ENCODE assay signal across 8 mouse cellular contexts in the genomic region with DNA sequence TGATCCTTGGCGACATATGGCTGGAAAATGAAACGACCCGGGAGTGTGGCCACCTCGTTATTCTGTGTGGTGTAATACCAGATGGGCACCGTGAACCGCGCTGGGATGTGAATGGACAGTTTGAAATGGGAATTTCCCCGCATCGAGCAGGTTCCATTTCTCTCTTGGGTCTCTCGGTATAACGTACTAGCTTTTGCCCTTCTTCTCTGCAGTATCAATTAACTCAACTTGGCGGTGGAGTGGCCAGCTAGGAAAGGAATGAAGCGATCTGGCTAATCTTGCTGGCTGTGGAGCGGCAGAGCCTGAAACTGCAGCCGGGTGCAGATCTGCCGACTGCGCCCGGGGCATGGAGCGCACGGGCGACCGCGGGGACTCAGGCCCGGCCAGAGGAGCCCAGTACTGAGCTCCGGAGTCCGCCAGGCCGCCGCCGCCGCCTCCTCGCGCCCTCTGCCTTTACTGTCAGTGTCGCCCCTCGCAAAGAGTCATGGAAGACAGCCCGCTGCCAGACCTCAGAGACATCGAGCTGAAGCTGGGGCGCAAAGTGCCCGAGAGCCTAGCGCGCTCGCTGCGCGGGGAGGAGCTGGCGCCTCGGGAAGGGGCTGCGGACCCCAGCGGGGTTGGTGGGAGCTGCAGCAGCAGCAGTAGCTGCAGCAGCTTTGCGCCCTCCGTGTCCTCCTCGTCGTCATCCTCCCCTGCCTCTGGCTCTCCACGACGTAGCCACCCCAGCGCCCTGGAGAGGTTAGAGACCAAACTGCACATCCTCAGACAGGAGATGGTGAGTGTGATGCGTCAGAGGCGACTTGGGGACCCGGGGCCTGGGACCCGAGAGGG. TPM values are rescaled to one million over a fixed set of nuclear protein-coding genes. Genes with fewer than 3 reads are reported as not detected.
A peak's percentile ranks its signal among the peaks of the same experiment; 100 is the strongest.
DNase-seq lines count a peak whose midpoint lies in the region; ATAC-seq lines count a peak whose summit lies in the region.

No protein-coding gene starts in this region.

- H3K36me3 ChIP-seq in hindbrain, embryonic 12.5 days = no peaks in the 10 kb centered on the region

- peak; percentile 57 to 86 for DNase-seq in adrenal gland, adult (ENCODE audit: inconsistent age in 2 of 2, low spot score in 1 of 2)
- DNase-seq in cerebellum, adult 9-11 months = peak; percentile 15
- DNase-seq in frontal cortex, postnatal 14 days (ENCODE audit: low spot score in 2 of 2) = peak; percentile 29 to 48
- DNase-seq in layer of hippocampus, postnatal 36 days = peak; percentile 63 to 70
- peak; percentile 57 to 68 for DNase-seq in lung, postnatal 4 days
- peak; percentile 31 to 34 for DNase-seq in right cerebral cortex, postnatal 36 days (ENCODE audit: low spot score in 2 of 2)
- DNase-seq in thymus, postnatal 10 days (ENCODE audit: low spot score in 2 of 2) = no peak

- peak overlapping the region; percentile 73 for H3K9ac ChIP-seq in hindbrain, embryonic 12.5 days

- WGBS in hindbrain, embryonic 12.5 days = under 1% methylated on average over 58 of the region's 58 CpGs

- peak overlapping the region; percentile 79 for H3K4me2 ChIP-seq in hindbrain, embryonic 12.5 days (replicated peaks)

- peak overlapping the region; percentile 72 for H3K4me3 ChIP-seq in hindbrain, embryonic 12.5 days

- H3K27me3 ChIP-seq in hindbrain, embryonic 12.5 days = no peaks in the 10 kb centered on the region

- H3K27ac ChIP-seq in hindbrain, embryonic 12.5 days = peak overlapping the region; percentile 94

- ATAC-seq in hindbrain, embryonic 12.5 days (ENCODE audit: low FRiP score) = peak; percentile 89

- peaks cover 4% of the 10 kb centered on the region; the same call in 1 of the 2 replicates for H3K4me1 ChIP-seq in hindbrain, embryonic 12.5 days

- no peaks in the 10 kb centered on the region for H3K9me3 ChIP-seq in hindbrain, embryonic 12.5 days (replicated peaks)

RNA-seq across cellular contexts. Expression of gene Lurap1l, which starts 0.6 kb away (rescaled TPM):
- 6.6 and 6.9 TPM in 2 replicates for polyA plus RNA-seq in hindbrain, embryonic 12.5 days (2016; fragmentation: Nextera tagmentation; extraction: Ambion mirVana)
- 10 to 100 TPM; 30.0 to 35.1 TPM for total RNA-seq in layer of hippocampus, postnatal 36 days (2021)

Comparison
In these comparisons a context has a peak if more than half of its experiments do, and no peak if none do; other contexts are left out.
1. DNase-seq: peak in adrenal gland, adult (2 of 2), cerebellum, adult 9-11 months (single experiment), frontal cortex, postnatal 14 days (2 of 2), layer of hippocampus, postnatal 36 days (2 of 2), lung, postnatal 4 days (2 of 2) and right cerebral cortex, postnatal 36 days (2 of 2); none in thymus, postnatal 10 days (0 of 2).